Mouse (Mus musculus) midbrain, embryonic 16.5 days (tissue): ENCODE measurements around the gene Traf3. TPM values are rescaled to one million over a fixed set of nuclear protein-coding genes. Genes with fewer than 3 reads are reported as not detected.

Source experiments
- ATAC-seq: fragments of 200-750 bp; cut with Nextera tagmentation; 2 replicates; pipeline ENCODE4 v1.8.0; 2017; ENCODE audit warnings: moderate TSS enrichment
- H3K27ac ChIP-seq: fragments of 300-500 bp; sonication (generic); 2 replicates; pipeline ENCODE4 v1.5.1; 2014; ENCODE audit warnings: mild to moderate bottlenecking, low read length, mixed read lengths
- H3K27me3 ChIP-seq: fragments of 300-500 bp; sonication (generic); 2 replicates; pipeline ENCODE4 v1.6.1; 2014; ENCODE audit warnings: low read depth, low read length, mixed read lengths; ENCODE audit not compliant: control insufficient read depth, insufficient read depth
- H3K36me3 ChIP-seq: fragments of 300-500 bp; sonication (generic); 2 replicates; pipeline ENCODE4 v1.6.1; 2014; ENCODE audit warnings: mild to moderate bottlenecking, low read length, moderate library complexity, mixed read lengths; ENCODE audit not compliant: control insufficient read depth, insufficient read depth
- H3K4me1 ChIP-seq: fragments of 300-500 bp; sonication (generic); 2 replicates; pipeline ENCODE4 v1.6.1; 2014; ENCODE audit warnings: mild to moderate bottlenecking, low read length, mixed read lengths; ENCODE audit not compliant: control insufficient read depth, insufficient read depth
- H3K4me2 ChIP-seq: fragments of 300-500 bp; sonication (generic); 2 replicates; pipeline ENCODE4 v1.6.1; 2014; ENCODE audit warnings: mild to moderate bottlenecking, low read length, mixed read lengths
- H3K4me3 ChIP-seq: fragments of 300-500 bp; sonication (generic); 2 replicates; pipeline ENCODE4 v1.5.1; 2014; ENCODE audit warnings: low read depth, mild to moderate bottlenecking, low read length, moderate library complexity, mixed read lengths
- H3K9ac ChIP-seq: fragments of 300-500 bp; sonication (generic); 2 replicates; pipeline ENCODE4 v1.6.1; 2014; ENCODE audit warnings: low read depth, low read length, mixed read lengths
- H3K9me3 ChIP-seq: fragments of 300-500 bp; sonication (generic); replicated peaks from 2 replicates; pipeline ENCODE4 v1.6.1; 2014; ENCODE audit warnings: mild to moderate bottlenecking, low read length, mixed read lengths; ENCODE audit not compliant: control insufficient read depth, poor library complexity, severe bottlenecking
- WGBS: fragments of 180-500 bp; shearing (Covaris S2); extraction: QIAGEN DNeasy Blood & Tissue Kit; methylation state at CpG from one replicate; pipeline ENCODE4 v1.1.7; 2014; 5-methylcytosine and 5-hydroxymethylcytosine counted together
- polyA plus RNA-seq: library from polyadenylated mRNA; unstranded; fragments of >200 nt; fragmentation: Nextera tagmentation; extraction: Ambion mirVana; gene quantifications from 2 replicates; pipeline ENCODE4 v1.2.1, GENCODE M21; 2015

Gene Traf3
- 17.4 and 22.3 TPM in 2 replicates for polyA plus RNA-seq

- no peaks in the 10 kb centered on the region for H3K9me3 ChIP-seq
- 0 out of 2 replicates have a peak, but pooled peaks have one; percentile 7 for ATAC-seq
- peak within 1 kb of the TSS; percentile 66 for H3K4me2 ChIP-seq
- 7% methylated on average over 54 of the region's 105 CpGs for whole genome bisulfite sequencing
- peak within 1 kb of the TSS; percentile 84 for H3K9ac ChIP-seq
- H3K4me3 ChIP-seq: peak within 1 kb of the TSS; percentile 86
- H3K27me3 ChIP-seq: no peaks in the 10 kb centered on the region
- H3K27ac ChIP-seq: peak within 1 kb of the TSS; percentile 92
- H3K36me3 ChIP-seq: no peaks in the 10 kb centered on the region
- peaks cover 51% of the 10 kb centered on the region for H3K4me1 ChIP-seq
Measured at GRCm38 (mm10) chr12:111165831-111166591, at the start of gene Traf3. Gene Traf3, plus strand, starts transcription at chr12:111166370.

GRCm38 (mm10) chr12:111119506-111120085, 46.6 kb upstream of the Traf3 start:
- H3K4me2 ChIP-seq: no peak overlapping the region
- no peak overlapping the region for H3K27ac ChIP-seq
- WGBS: 87% methylated on average over 5 of the region's 5 CpGs
- H3K4me1 ChIP-seq: peaks cover 4% of the 10 kb centered on the region; the same call in 1 of the 2 replicates
- H3K4me3 ChIP-seq: no peak overlapping the region
- H3K9me3 ChIP-seq: no peaks in the 10 kb centered on the region; the same call in 1 of the 2 replicates
- H3K36me3 ChIP-seq: peaks cover 9% of the 10 kb centered on the region; the same call in 1 of the 2 replicates
- H3K9ac ChIP-seq: no peak overlapping the region
- no peaks in the 10 kb centered on the region for H3K27me3 ChIP-seq
- no peak for ATAC-seq

GRCm38 (mm10) chr12:111120976-111121645, 45.1 kb upstream of the Traf3 start:
- Histone ChIP-seq H3K27me3 (no peaks in the 10 kb centered on the region), H3K9ac (no peak overlapping the region), H3K36me3 (peaks cover 9% of the 10 kb centered on the region; the same call in 1 of the 2 replicates), H3K27ac (no peak overlapping the region), H3K9me3 (no peaks in the 10 kb centered on the region; the same call in 1 of the 2 replicates), H3K4me2 (no peak overlapping the region), H3K4me3 (no peak overlapping the region), H3K4me1 (peaks cover 11% of the 10 kb centered on the region)
- ATAC-seq: no peak
- WGBS: 92% methylated on average over 9 of the region's 9 CpGs

- no peaks in the 10 kb centered on the region; the same call in 1 of the 2 replicates for H3K9me3 ChIP-seq
- peaks cover 11% of the 10 kb centered on the region for H3K4me1 ChIP-seq
- no peak overlapping the region for H3K9ac ChIP-seq
- H3K27me3 ChIP-seq: no peaks in the 10 kb centered on the region
- H3K4me2 ChIP-seq: no peak overlapping the region
- no peak overlapping the region for H3K4me3 ChIP-seq
- peaks cover 2% of the 10 kb centered on the region; the same call in 1 of the 2 replicates for H3K36me3 ChIP-seq
- no peak overlapping the region for H3K27ac ChIP-seq
- no peak for ATAC-seq
Measured at GRCm38 (mm10) chr12:111122332-111122852, 43.8 kb upstream of the Traf3 start.

GRCm38 (mm10) chr12:111124601-111125260, 41.4 kb upstream of the Traf3 start:
- Histone ChIP-seq H3K4me1 (peaks cover 11% of the 10 kb centered on the region), H3K27me3 (no peaks in the 10 kb centered on the region), H3K27ac (peak overlapping the region; percentile 62), H3K9me3 (no peaks in the 10 kb centered on the region; the same call in 1 of the 2 replicates), H3K4me2 (0 out of 2 replicates have a peak overlapping the region, but pooled peaks have one; percentile 21), H3K36me3 (no peaks in the 10 kb centered on the region), H3K4me3 (no peak overlapping the region), H3K9ac (0 out of 2 replicates have a peak overlapping the region, but pooled peaks have one; percentile 12)
- 55% methylated on average over 14 of the region's 14 CpGs for WGBS
- ATAC-seq: peak; percentile 45; the same call in 1 of the 2 replicates

- Histone ChIP-seq H3K9me3 (no peaks in the 10 kb centered on the region; the same call in 1 of the 2 replicates), H3K27ac (no peak overlapping the region), H3K4me1 (peaks cover 11% of the 10 kb centered on the region), H3K9ac (no peak overlapping the region), H3K27me3 (no peaks in the 10 kb centered on the region), H3K36me3 (no peaks in the 10 kb centered on the region), H3K4me2 (no peak overlapping the region), H3K4me3 (no peak overlapping the region)
- WGBS: 68% methylated on average over 6 of the region's 6 CpGs
- no peak for ATAC-seq
Measured at GRCm38 (mm10) chr12:111125666-111126065, 40.5 kb upstream of the Traf3 start.

GRCm38 (mm10) chr12:111134169-111134568, 32.0 kb upstream of the Traf3 start:
- H3K4me1 ChIP-seq: peaks cover 2% of the 10 kb centered on the region
- no peak overlapping the region; the same call in none of the 2 replicates for H3K27ac ChIP-seq

More at GRCm38 (mm10) chr12:111134169-111134568, 32.0 kb upstream of the Traf3 start:
- WGBS: 75% methylated on average over 7 of the region's 7 CpGs
- H3K36me3 ChIP-seq: no peaks in the 10 kb centered on the region
- no peak overlapping the region for H3K9ac ChIP-seq
- H3K9me3 ChIP-seq: no peaks in the 10 kb centered on the region; the same call in 1 of the 2 replicates
- ATAC-seq: no peak
- no peak overlapping the region for H3K4me3 ChIP-seq
- H3K4me2 ChIP-seq: no peak overlapping the region
- H3K27me3 ChIP-seq: no peaks in the 10 kb centered on the region
